ENCODE assay signal across 8 mouse cellular contexts in genomic region chr2:125724086-125724430, GRCm38 (mm10). TPM values are rescaled to one million over a fixed set of nuclear protein-coding genes. Genes with fewer than 3 reads are reported as not detected.
DNase-seq lines count a peak whose midpoint lies in the region; ATAC-seq and TF ChIP-seq lines count a peak whose summit lies in the region.

Gene Shc4 (minus strand): TSS chr2:125724148.

- in situ Hi-C loops in Patski (cut with MboI; ENCODE audit: low pct_unique_long_range_greater_than_20kb): no loop called here

- peak within 1 kb of the TSS; percentile 29 for H3K4me3 ChIP-seq in lung, adult 2 months (replicated peaks; ENCODE audit: extremely low read depth, low read depth, low read length)
- peak within 1 kb of the TSS; percentile 52 for H3K4me3 ChIP-seq in embryonic facial prominence, embryonic 12.5 days
- H3K4me3 ChIP-seq in hindbrain, embryonic 15.5 days: peak within 1 kb of the TSS; percentile 49
- peak within 1 kb of the TSS; percentile 28 for H3K4me3 ChIP-seq in macrophage (ENCODE audit: inconsistent target)

- H3K4me1 ChIP-seq in lung, adult 2 months (ENCODE audit: control insufficient read depth, insufficient read depth, low read length): peaks cover 5% of the 10 kb centered on the region
- H3K4me1 ChIP-seq in embryonic facial prominence, embryonic 12.5 days: peaks cover 13% of the 10 kb centered on the region
- H3K4me1 ChIP-seq in hindbrain, embryonic 15.5 days (replicated peaks): peaks cover 27% of the 10 kb centered on the region

- under 1% methylated on average over 15 of the region's 15 CpGs for WGBS in lung, adult 2 months
- under 1% methylated on average over 15 of the region's 15 CpGs for WGBS in embryonic facial prominence, embryonic 12.5 days
- 0% methylated on average over 15 of the region's 15 CpGs for WGBS in hindbrain, embryonic 15.5 days
- WGBS in macrophage (ENCODE audit: missing documents): under 1% methylated on average over 15 of the region's 15 CpGs

- POLR2A ChIA-PET in Patski (lab: Charles Lee): no interaction called here

- no peaks in the 10 kb centered on the region for H3K79me2 ChIP-seq in macrophage (ENCODE audit: inconsistent target)

- no peak within 1 kb of the TSS for H3K27ac ChIP-seq in embryonic facial prominence, embryonic 12.5 days
- peak within 1 kb of the TSS; percentile 72 for H3K27ac ChIP-seq in hindbrain, embryonic 15.5 days (replicated peaks)
- H3K27ac ChIP-seq in macrophage: no peak within 1 kb of the TSS

- peaks cover 15% of the 10 kb centered on the region for H3K27me3 ChIP-seq in Patski
- H3K27me3 ChIP-seq in embryonic facial prominence, embryonic 12.5 days: peaks cover 39% of the 10 kb centered on the region
- H3K27me3 ChIP-seq in hindbrain, embryonic 15.5 days: 0 out of 2 replicates have a peak, but pooled peaks cover 12% of the 10 kb centered on the region

- no peak for TF ChIP-seq CTCF in lung, adult 2 months (IDR thresholded peaks at IDR 0.05; ENCODE audit: insufficient read depth, low read length)
- TF ChIP-seq CTCF in Patski (IDR thresholded peaks at IDR 0.05): no peak

- H3K36me3 ChIP-seq in embryonic facial prominence, embryonic 12.5 days: no peaks in the 10 kb centered on the region
- no peaks in the 10 kb centered on the region for H3K36me3 ChIP-seq in hindbrain, embryonic 15.5 days
- no peaks in the 10 kb centered on the region for H3K36me3 ChIP-seq in macrophage (ENCODE audit: inconsistent target)

- CTCF ChIA-PET in Patski (lab: Charles Lee): interaction anchor here (0.7 to 2.8 kb wide), 6 partner anchors 9 to 64 kb away, joined by 3 to 8 read pairs (median 4); no protein-coding TSS in a partner anchor

- DNase-seq in lung, adult 2 months: no peak
- no peak for DNase-seq in lung, postnatal 14 days
- DNase-seq in Patski (ENCODE audit: low read depth, low spot score): no peak
- DNase-seq in urinary bladder, postnatal 4 days (ENCODE audit: low spot score in 2 of 2): no peak
- DNase-seq in layer of hippocampus, postnatal 36 days: no peak

- H3K9me3 ChIP-seq in embryonic facial prominence, embryonic 12.5 days: no peaks in the 10 kb centered on the region
- H3K9me3 ChIP-seq in hindbrain, embryonic 15.5 days: no peaks in the 10 kb centered on the region

- peak within 1 kb of the TSS; percentile 99 for H3K4me2 ChIP-seq in embryonic facial prominence, embryonic 12.5 days (replicated peaks)
- H3K4me2 ChIP-seq in hindbrain, embryonic 15.5 days: peak within 1 kb of the TSS; percentile 95

- ATAC-seq in Patski: peak; percentile 70
- ATAC-seq in embryonic facial prominence, embryonic 12.5 days (ENCODE audit: insufficient number of reproducible peaks, insufficient read depth, low FRiP score, low TSS enrichment): 0 out of 2 replicates have a peak, but pooled peaks have one; percentile 7
- peak; percentile 87 for ATAC-seq in hindbrain, embryonic 15.5 days (ENCODE audit: low FRiP score, low read depth)

- no peak for TF ChIP-seq POLR2A in lung, adult 2 months (IDR thresholded peaks at IDR 0.05; ENCODE audit: borderline replicate concordance, extremely low read depth, low read depth, low read length)

- peak within 1 kb of the TSS; percentile 57 for H3K9ac ChIP-seq in embryonic facial prominence, embryonic 12.5 days
- peak within 1 kb of the TSS; percentile 53 for H3K9ac ChIP-seq in hindbrain, embryonic 15.5 days

RNA-seq across cellular contexts. Expression of gene Shc4, which starts in this region (rescaled TPM):
- polyA plus RNA-seq in lung, adult 2 months (2012; rRNA removed): 0.34 and 0.51 TPM in 2 replicates
- polyA plus RNA-seq in Patski (2021) (0.87 TPM), macrophage (2018) (0.69 to 3.0 TPM (median 0.99 TPM) in 3 replicates)
- polyA plus RNA-seq in embryonic facial prominence, embryonic 12.5 days (2016; fragmentation: Nextera tagmentation; extraction: Ambion mirVana): 2.5 and 2.7 TPM in 2 replicates
- 3.8 and 4.4 TPM in 2 replicates for polyA plus RNA-seq in hindbrain, embryonic 15.5 days (2015; fragmentation: Nextera tagmentation; extraction: Ambion mirVana)
- 1 to 10 TPM in 2 of 26 experiments, under 1 TPM in 16, not detected in 8; 0.16 to 1.1 (median 0.58) TPM for total RNA-seq in macrophage (2018; cell fraction: chromatin; rRNA removed)
- 1 to 10 TPM in 7 of 26 experiments, under 1 TPM in 19; 0.33 to 1.4 (median 0.76) TPM for total RNA-seq in macrophage (2018; cell fraction: cytosol; rRNA removed)
- total RNA-seq in macrophage (2018; cell fraction: nucleus; rRNA removed): 1 to 10 TPM in 5 of 26 experiments, under 1 TPM in 18, not detected in 3; 0.14 to 2.3 (median 0.52) TPM
- total RNA-seq in layer of hippocampus, postnatal 36 days (2021): 1 to 10 TPM; 4.9 to 5.3 TPM

Comparison
In these comparisons a context has a peak if more than half of its experiments do, and no peak if none do; other contexts are left out.
1. Peak in ATAC-seq in Patski; RNA of the gene not detected or under 1 TPM.
2. ATAC-seq: peak in every context shown above with its lines; median percentile 87 in hindbrain, embryonic 15.5 days; 70 in Patski; 7 in embryonic facial prominence, embryonic 12.5 days.